Mouse (Mus musculus): Measurements from ENCODE around the gene Dapp1.

DNA sequence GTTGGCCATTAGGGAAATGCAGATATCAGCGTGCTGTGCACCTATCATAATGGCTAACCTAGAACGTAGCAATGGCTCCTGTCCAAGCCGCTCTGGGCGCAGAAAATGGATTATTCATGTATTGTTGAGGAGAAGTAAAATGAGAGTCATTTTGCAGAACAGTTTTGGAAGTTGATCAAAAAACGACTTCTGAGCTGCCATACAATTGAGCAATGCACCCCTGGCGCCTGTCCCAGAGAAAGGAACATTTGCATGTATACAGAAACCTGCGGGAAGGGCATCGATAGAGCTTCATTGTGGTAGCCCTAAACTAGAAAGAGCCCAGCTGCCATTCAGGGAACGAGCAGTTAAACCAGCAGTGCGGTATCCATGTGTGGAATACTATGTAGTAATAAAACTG, 81.2 kb downstream of the Dapp1 start:
- no peak for TF ChIP-seq TCF3 (IDR thresholded peaks at IDR 0.05; ENCODE audit: insufficient read length, low read depth)
- TF ChIP-seq USF1 (IDR thresholded peaks at IDR 0.05; ENCODE audit: low read depth): no peak
- TF ChIP-seq TCF12 (IDR thresholded peaks at IDR 0.05; ENCODE audit: insufficient read depth, poor library complexity, severe bottlenecking): no peak
- no peak for TF ChIP-seq CEBPB (IDR thresholded peaks at IDR 0.05; ENCODE audit: insufficient read depth, poor library complexity, severe bottlenecking)
- TF ChIP-seq POLR2A (IDR thresholded peaks at IDR 0.05; ENCODE audit: insufficient read length, low read depth): no peak
- no peak for TF ChIP-seq E2F4 (IDR thresholded peaks at IDR 0.05; ENCODE audit: insufficient read depth)
- TF ChIP-seq MAX (IDR thresholded peaks at IDR 0.05; ENCODE audit: low read depth): no peak
- no peak for TF ChIP-seq POLR2AphosphoS2 (IDR thresholded peaks at IDR 0.05; ENCODE audit: insufficient read length, low read depth)
- no peak for TF ChIP-seq MYOG (IDR thresholded peaks at IDR 0.05; ENCODE audit: control insufficient read depth in 1 of 3, insufficient read depth in 1 of 3, insufficient read length in 2 of 3, low read depth in 2 of 3)
- no peak for TF ChIP-seq MYOD1 (IDR thresholded peaks at IDR 0.05; ENCODE audit: control insufficient read depth in 1 of 3, insufficient read length in 2 of 3, low read depth in 2 of 3)
- TF ChIP-seq REST (IDR thresholded peaks at IDR 0.05; ENCODE audit: insufficient read depth, insufficient read length): no peak
- no peak for TF ChIP-seq SRF (IDR thresholded peaks at IDR 0.05; ENCODE audit: control insufficient read depth, insufficient read length, low read depth)

Data from myocyte (in vitro differentiated cells).